Mouse (Mus musculus): ENCODE data around the gene Jmjd7. TPM values are rescaled to one million over a fixed set of nuclear protein-coding genes. Genes with fewer than 3 reads are reported as not detected.

Jmjd7 gene
- polyA plus RNA-seq, 1 experiment from 2014 or later: 23.3 TPM

- H3K36me3 ChIP-seq (replicated peaks; ENCODE audit: control insufficient read depth, insufficient read depth): no peaks in the 10 kb centered on the region
- WGBS: 83% methylated on average over 6 of the region's 6 CpGs
- H3K4me3 ChIP-seq (replicated peaks; ENCODE audit: low read length): no peak overlapping the region
- H3K27ac ChIP-seq: no peak overlapping the region
- no peaks in the 10 kb centered on the region for H3K9me3 ChIP-seq (ENCODE audit: control insufficient read depth, low read length)
- no peak overlapping the region for H3K4me2 ChIP-seq (replicated peaks)
- H3K27me3 ChIP-seq (ENCODE audit: control insufficient read depth, insufficient read depth, low read length): no peaks in the 10 kb centered on the region
- ATAC-seq (ENCODE audit: low FRiP score): no peak
- H3K4me1 ChIP-seq (replicated peaks; ENCODE audit: control insufficient read depth, insufficient read depth, low read length): no peaks in the 10 kb centered on the region
- DNase-seq (ENCODE audit: low spot score): no peak
- no peak overlapping the region for H3K9ac ChIP-seq
Measured at GRCm38 (mm10) chr2:120064639-120065038, 37.4 kb downstream of the Jmjd7 start.

- H3K9me3 ChIP-seq (ENCODE audit: control insufficient read depth, low read length): no peaks in the 10 kb centered on the region
- WGBS: 97% methylated on average over 10 of the region's 10 CpGs
- no peak overlapping the region for H3K4me2 ChIP-seq (replicated peaks)
Measured at GRCm38 (mm10) chr2:120065243-120065642, 38.0 kb downstream of the Jmjd7 start.

GRCm38 (mm10) chr2:120066224-120066623 is 38.9 kb downstream of the Jmjd7 start:
- no peak overlapping the region for H3K4me3 ChIP-seq (replicated peaks; ENCODE audit: low read length)
- WGBS: 84% methylated on average over 3 of the region's 3 CpGs

More at GRCm38 (mm10) chr2:120065243-120065642, 38.0 kb downstream of the Jmjd7 start:
- no peaks in the 10 kb centered on the region for H3K36me3 ChIP-seq (replicated peaks; ENCODE audit: control insufficient read depth, insufficient read depth)
- H3K27ac ChIP-seq: no peak overlapping the region
- H3K9ac ChIP-seq: no peak overlapping the region
- no peak overlapping the region for H3K4me3 ChIP-seq (replicated peaks; ENCODE audit: low read length)
- no peaks in the 10 kb centered on the region for H3K4me1 ChIP-seq (replicated peaks; ENCODE audit: control insufficient read depth, insufficient read depth, low read length)
- no peak for DNase-seq (ENCODE audit: low spot score)
- ATAC-seq (ENCODE audit: low FRiP score): no peak
- H3K27me3 ChIP-seq (ENCODE audit: control insufficient read depth, insufficient read depth, low read length): no peaks in the 10 kb centered on the region

GRCm38 (mm10) chr2:120068555-120069465 is 41.5 kb downstream of the Jmjd7 start:
- H3K9me3 ChIP-seq (ENCODE audit: control insufficient read depth, low read length): no peaks in the 10 kb centered on the region
- no peaks in the 10 kb centered on the region; the same call in 1 of the 2 replicates for H3K27me3 ChIP-seq (ENCODE audit: control insufficient read depth, insufficient read depth, low read length)
- no peak overlapping the region for H3K4me2 ChIP-seq (replicated peaks)
- H3K4me1 ChIP-seq (replicated peaks; ENCODE audit: control insufficient read depth, insufficient read depth, low read length): no peaks in the 10 kb centered on the region
- H3K9ac ChIP-seq: no peak overlapping the region
- no peak overlapping the region for H3K4me3 ChIP-seq (replicated peaks; ENCODE audit: low read length)
- WGBS: 40% methylated on average over 16 of the region's 16 CpGs
- no peaks in the 10 kb centered on the region for H3K36me3 ChIP-seq (replicated peaks; ENCODE audit: control insufficient read depth, insufficient read depth)
- no peak for DNase-seq (ENCODE audit: low spot score)
- ATAC-seq (ENCODE audit: low FRiP score): peak; percentile 44; the same call in 1 of the 2 replicates
- H3K27ac ChIP-seq: no peak overlapping the region

More at GRCm38 (mm10) chr2:120066224-120066623, 38.9 kb downstream of the Jmjd7 start:
- Histone ChIP-seq H3K27ac (no peak overlapping the region), H3K36me3 (replicated peaks; ENCODE audit: control insufficient read depth, insufficient read depth) (no peaks in the 10 kb centered on the region), H3K9ac (no peak overlapping the region), H3K4me1 (replicated peaks; ENCODE audit: control insufficient read depth, insufficient read depth, low read length) (no peaks in the 10 kb centered on the region), H3K27me3 (ENCODE audit: control insufficient read depth, insufficient read depth, low read length) (no peaks in the 10 kb centered on the region), H3K9me3 (ENCODE audit: control insufficient read depth, low read length) (no peaks in the 10 kb centered on the region), H3K4me2 (replicated peaks) (no peak overlapping the region)
- no peak for ATAC-seq (ENCODE audit: low FRiP score)
- DNase-seq (ENCODE audit: low spot score): no peak

GRCm38 (mm10) chr2:120069466-120069990 is 42.2 kb downstream of the Jmjd7 start:
- H3K4me1 ChIP-seq (replicated peaks; ENCODE audit: control insufficient read depth, insufficient read depth, low read length): no peaks in the 10 kb centered on the region
- no peak overlapping the region for H3K9ac ChIP-seq
- 68% methylated on average over 8 of the region's 8 CpGs for WGBS
- H3K27ac ChIP-seq: no peak overlapping the region
- no peak for ATAC-seq (ENCODE audit: low FRiP score)
- no peaks in the 10 kb centered on the region for H3K9me3 ChIP-seq (ENCODE audit: control insufficient read depth, low read length)
- peaks cover 2% of the 10 kb centered on the region for H3K27me3 ChIP-seq (ENCODE audit: control insufficient read depth, insufficient read depth, low read length)
- H3K4me2 ChIP-seq (replicated peaks): no peak overlapping the region
- H3K36me3 ChIP-seq (replicated peaks; ENCODE audit: control insufficient read depth, insufficient read depth): no peaks in the 10 kb centered on the region
- H3K4me3 ChIP-seq (replicated peaks; ENCODE audit: low read length): no peak overlapping the region
- DNase-seq (ENCODE audit: low spot score): no peak

- Histone ChIP-seq H3K27me3 (ENCODE audit: control insufficient read depth, insufficient read depth, low read length) (peaks cover 32% of the 10 kb centered on the region), H3K9me3 (ENCODE audit: control insufficient read depth, low read length) (no peaks in the 10 kb centered on the region), H3K4me1 (replicated peaks; ENCODE audit: control insufficient read depth, insufficient read depth, low read length) (no peaks in the 10 kb centered on the region), H3K4me3 (replicated peaks; ENCODE audit: low read length) (no peak overlapping the region), H3K27ac (no peak overlapping the region), H3K9ac (no peak overlapping the region), H3K36me3 (replicated peaks; ENCODE audit: control insufficient read depth, insufficient read depth) (no peaks in the 10 kb centered on the region), H3K4me2 (replicated peaks) (no peak overlapping the region)
- ATAC-seq (ENCODE audit: low FRiP score) (no peak), DNase-seq (ENCODE audit: low spot score) (no peak)
- 96% methylated on average over 4 of the region's 4 CpGs for WGBS
Measured at GRCm38 (mm10) chr2:120074096-120074495, 46.8 kb downstream of the Jmjd7 start.

GRCm38 (mm10) chr2:120076076-120076705 is 48.9 kb downstream of the Jmjd7 start:
- ATAC-seq (ENCODE audit: low FRiP score) (peak; percentile 62; the same call in 1 of the 2 replicates), DNase-seq (ENCODE audit: low spot score) (peak; percentile 53)
- Histone ChIP-seq H3K4me1 (replicated peaks; ENCODE audit: control insufficient read depth, insufficient read depth, low read length) (no peaks in the 10 kb centered on the region), H3K9me3 (ENCODE audit: control insufficient read depth, low read length) (no peaks in the 10 kb centered on the region), H3K36me3 (replicated peaks; ENCODE audit: control insufficient read depth, insufficient read depth) (no peaks in the 10 kb centered on the region), H3K4me2 (replicated peaks) (peak overlapping the region; percentile 62), H3K4me3 (replicated peaks; ENCODE audit: low read length) (peak overlapping the region; percentile 34), H3K27me3 (ENCODE audit: control insufficient read depth, insufficient read depth, low read length) (peaks cover 32% of the 10 kb centered on the region), H3K9ac (peak overlapping the region; percentile 35), H3K27ac (no peak overlapping the region)
- WGBS: 2% methylated on average over 36 of the region's 36 CpGs
